Mouse (Mus musculus): ENCODE measurements around the gene Egfem1. TPM values are rescaled to one million over a fixed set of nuclear protein-coding genes. Genes with fewer than 3 reads are reported as not detected.
A peak's percentile ranks its signal among the peaks of the same experiment; 100 is the strongest.

The Egfem1 gene
- polyA plus RNA-seq, 1 experiment, result not detected

GRCm38 (mm10) chr3:29701126-29701525 is 619.3 kb downstream of the Egfem1 start:
- no peak overlapping the region for H3K4me3 ChIP-seq (ENCODE audit: insufficient read depth, poor library complexity, severe bottlenecking)
- H3K79me2 ChIP-seq (ENCODE audit: control insufficient read depth, insufficient read depth), result no peaks in the 10 kb centered on the region
- no peak for TF ChIP-seq USF1 (IDR thresholded peaks at IDR 0.05; ENCODE audit: low read depth)
- no peak for TF ChIP-seq CTCF (IDR thresholded peaks at IDR 0.05; ENCODE audit: control insufficient read depth, insufficient read depth, insufficient read length)
- no peak for TF ChIP-seq FOSL1 (IDR thresholded peaks at IDR 0.05; ENCODE audit: insufficient read depth, low read length, poor library complexity, severe bottlenecking)
- no peak for TF ChIP-seq MAX (IDR thresholded peaks at IDR 0.05)
- no peak for TF ChIP-seq MYOD1 (IDR thresholded peaks at IDR 0.05; ENCODE audit: control insufficient read depth, insufficient read length, low read depth)
- no peaks in the 10 kb centered on the region for H3K36me3 ChIP-seq (ENCODE audit: control insufficient read depth, insufficient read depth)
- no peak overlapping the region for H3ac ChIP-seq (ENCODE audit: control insufficient read depth, insufficient read length, low read depth)
- H3K79me3 ChIP-seq (ENCODE audit: low read depth), result no peaks in the 10 kb centered on the region
- H3K27me3 ChIP-seq (ENCODE audit: control insufficient read depth, insufficient read depth, insufficient read length), result no peaks in the 10 kb centered on the region

GRCm38 (mm10) chr3:29706816-29707215 is 625.0 kb downstream of the Egfem1 start:
- no peak for TF ChIP-seq MYOD1 (IDR thresholded peaks at IDR 0.05; ENCODE audit: control insufficient read depth, insufficient read length, low read depth)
- TF ChIP-seq FOSL1 (IDR thresholded peaks at IDR 0.05; ENCODE audit: insufficient read depth, low read length, poor library complexity, severe bottlenecking), result no peak
- TF ChIP-seq MYOG (IDR thresholded peaks at IDR 0.05; ENCODE audit: control insufficient read depth, extremely low read depth, insufficient read length), result no peak
- no peak for TF ChIP-seq CEBPB (IDR thresholded peaks at IDR 0.05; ENCODE audit: low read depth)
- TF ChIP-seq USF1 (IDR thresholded peaks at IDR 0.05; ENCODE audit: low read depth), result no peak
- TF ChIP-seq CTCF (IDR thresholded peaks at IDR 0.05; ENCODE audit: control insufficient read depth, insufficient read depth, insufficient read length), result no peak
- H3K27me3 ChIP-seq (ENCODE audit: control insufficient read depth, insufficient read depth, insufficient read length), result no peaks in the 10 kb centered on the region
- H3K79me2 ChIP-seq (ENCODE audit: control insufficient read depth, insufficient read depth), result no peaks in the 10 kb centered on the region
- no peaks in the 10 kb centered on the region for H3K79me3 ChIP-seq (ENCODE audit: low read depth)
- no peaks in the 10 kb centered on the region for H3K36me3 ChIP-seq (ENCODE audit: control insufficient read depth, insufficient read depth)
- no peak overlapping the region for H3K4me3 ChIP-seq (ENCODE audit: insufficient read depth, poor library complexity, severe bottlenecking)
- no peak overlapping the region for H3ac ChIP-seq (ENCODE audit: control insufficient read depth, insufficient read length, low read depth)

- H3K79me2 ChIP-seq (ENCODE audit: control insufficient read depth, insufficient read depth), result no peaks in the 10 kb centered on the region
- H3K79me3 ChIP-seq (ENCODE audit: low read depth), result no peaks in the 10 kb centered on the region
- H3K36me3 ChIP-seq (ENCODE audit: control insufficient read depth, insufficient read depth), result no peaks in the 10 kb centered on the region
- TF ChIP-seq MAX (IDR thresholded peaks at IDR 0.05) (no peak), CEBPB (IDR thresholded peaks at IDR 0.05; ENCODE audit: low read depth) (no peak), USF1 (IDR thresholded peaks at IDR 0.05; ENCODE audit: low read depth) (no peak), FOSL1 (IDR thresholded peaks at IDR 0.05; ENCODE audit: insufficient read depth, low read length, poor library complexity, severe bottlenecking) (no peak), CTCF (IDR thresholded peaks at IDR 0.05; ENCODE audit: control insufficient read depth, insufficient read depth, insufficient read length) (no peak), MYOG (IDR thresholded peaks at IDR 0.05; ENCODE audit: control insufficient read depth, extremely low read depth, insufficient read length) (no peak), MYOD1 (IDR thresholded peaks at IDR 0.05; ENCODE audit: control insufficient read depth, insufficient read length, low read depth) (no peak)
- no peak overlapping the region for H3ac ChIP-seq (ENCODE audit: control insufficient read depth, insufficient read length, low read depth)
- no peak overlapping the region for H3K4me3 ChIP-seq (ENCODE audit: insufficient read depth, poor library complexity, severe bottlenecking)
- no peaks in the 10 kb centered on the region for H3K27me3 ChIP-seq (ENCODE audit: control insufficient read depth, insufficient read depth, insufficient read length)
These were observed 625.6 kb downstream of the Egfem1 start for GRCm38 (mm10) chr3:29707467-29707866.

GRCm38 (mm10) chr3:29726376-29726967 is 644.6 kb downstream of the Egfem1 start:
- H3ac ChIP-seq (ENCODE audit: control insufficient read depth, insufficient read length, low read depth), result no peak overlapping the region
- no peak for TF ChIP-seq MAX (IDR thresholded peaks at IDR 0.05)
- no peak for TF ChIP-seq USF1 (IDR thresholded peaks at IDR 0.05; ENCODE audit: low read depth)
- TF ChIP-seq MYOD1 (IDR thresholded peaks at IDR 0.05; ENCODE audit: control insufficient read depth, insufficient read length, low read depth), result no peak
- TF ChIP-seq CEBPB (IDR thresholded peaks at IDR 0.05; ENCODE audit: low read depth), result no peak
- no peak for TF ChIP-seq FOSL1 (IDR thresholded peaks at IDR 0.05; ENCODE audit: insufficient read depth, low read length, poor library complexity, severe bottlenecking)
- TF ChIP-seq MYOG (IDR thresholded peaks at IDR 0.05; ENCODE audit: control insufficient read depth, extremely low read depth, insufficient read length), result no peak
- no peak for TF ChIP-seq CTCF (IDR thresholded peaks at IDR 0.05; ENCODE audit: control insufficient read depth, insufficient read depth, insufficient read length)
- H3K4me3 ChIP-seq (ENCODE audit: insufficient read depth, poor library complexity, severe bottlenecking), result no peak overlapping the region
- H3K79me3 ChIP-seq (ENCODE audit: low read depth), result no peaks in the 10 kb centered on the region
- H3K36me3 ChIP-seq (ENCODE audit: control insufficient read depth, insufficient read depth), result no peaks in the 10 kb centered on the region
- H3K27me3 ChIP-seq (ENCODE audit: control insufficient read depth, insufficient read depth, insufficient read length), result no peaks in the 10 kb centered on the region
- no peaks in the 10 kb centered on the region for H3K79me2 ChIP-seq (ENCODE audit: control insufficient read depth, insufficient read depth)

- H3K27me3 ChIP-seq (ENCODE audit: control insufficient read depth, insufficient read depth, insufficient read length), result peaks cover 7% of the 10 kb centered on the region
- no peak overlapping the region for H3K4me3 ChIP-seq (ENCODE audit: insufficient read depth, poor library complexity, severe bottlenecking)
- TF ChIP-seq CEBPB (IDR thresholded peaks at IDR 0.05; ENCODE audit: low read depth) (no peak), MYOD1 (IDR thresholded peaks at IDR 0.05; ENCODE audit: control insufficient read depth, insufficient read length, low read depth) (no peak), CTCF (IDR thresholded peaks at IDR 0.05; ENCODE audit: control insufficient read depth, insufficient read depth, insufficient read length) (peak; percentile 21), USF1 (IDR thresholded peaks at IDR 0.05; ENCODE audit: low read depth) (no peak)
- no peaks in the 10 kb centered on the region for H3K79me3 ChIP-seq (ENCODE audit: low read depth)
- H3ac ChIP-seq (ENCODE audit: control insufficient read depth, insufficient read length, low read depth), result no peak overlapping the region
- no peaks in the 10 kb centered on the region for H3K36me3 ChIP-seq (ENCODE audit: control insufficient read depth, insufficient read depth)
- no peaks in the 10 kb centered on the region for H3K79me2 ChIP-seq (ENCODE audit: control insufficient read depth, insufficient read depth)
These were observed 648.4 kb downstream of the Egfem1 start for GRCm38 (mm10) chr3:29730062-29730760.
